Mouse (Mus musculus) kidney, postnatal 4 days (tissue): ENCODE results near the gene Atat1.
"Not testable (repeated sequence)": the region's sequence is repeated elsewhere in the genome, so short reads cannot be mapped to it uniquely, and the experiment has no call there.

Experiments
- DNase-seq, 2 experiments: peaks; one replicate each; pipeline ENCODE4 v3.0.0; 2021; ENCODE audit warnings: mixed read lengths in 2 of 2

Atat1 gene

GRCm38 (mm10) chr17:35909919-35910369 is at the start of gene Atat1:
Atat1 (minus strand) TSS chr17:35910075.
- peak; percentile 99 for DNase-seq

- DNase-seq = no peak
These were observed 48.8 kb upstream of the Atat1 start for GRCm38 (mm10) chr17:35958533-35959223.

GRCm38 (mm10) chr17:35954665-35955064 is 44.8 kb upstream of the Atat1 start:
- no peak for DNase-seq

- DNase-seq = not testable (repeated sequence)
These were observed 42.7 kb upstream of the Atat1 start for GRCm38 (mm10) chr17:35952559-35952958.

- DNase-seq = not testable (repeated sequence)
These were observed 41.1 kb upstream of the Atat1 start for GRCm38 (mm10) chr17:35950946-35951345.

GRCm38 (mm10) chr17:35939941-35940340 is 30.1 kb upstream of the Atat1 start:
- no peak for DNase-seq

- DNase-seq = no peak
These were observed 29.2 kb upstream of the Atat1 start for GRCm38 (mm10) chr17:35939108-35939507.

GRCm38 (mm10) chr17:35937700-35938348 is 27.9 kb upstream of the Atat1 start:
- peak; percentile 41 to 64 for DNase-seq

- not testable (repeated sequence) for DNase-seq
These were observed 25.9 kb upstream of the Atat1 start for GRCm38 (mm10) chr17:35935763-35936162.

- DNase-seq = no peak
These were observed 22.7 kb upstream of the Atat1 start for GRCm38 (mm10) chr17:35932608-35933007.

GRCm38 (mm10) chr17:35930627-35931026 is 20.8 kb upstream of the Atat1 start:
- no peak for DNase-seq

GRCm38 (mm10) chr17:35929534-35929933 is 19.7 kb upstream of the Atat1 start:
- no peak for DNase-seq

GRCm38 (mm10) chr17:35927471-35927870 is 17.6 kb upstream of the Atat1 start:
- no peak for DNase-seq

- no peak for DNase-seq
These were observed 13.4 kb upstream of the Atat1 start for GRCm38 (mm10) chr17:35923281-35923680.

GRCm38 (mm10) chr17:35922566-35922965 is 12.7 kb upstream of the Atat1 start:
- no peak for DNase-seq

- DNase-seq = no peak
These were observed 11.8 kb upstream of the Atat1 start for GRCm38 (mm10) chr17:35921710-35922109.

- DNase-seq = peak; percentile 43 to 64
These were observed 11.1 kb upstream of the Atat1 start for GRCm38 (mm10) chr17:35920862-35921562.

GRCm38 (mm10) chr17:35920384-35920783 is 10.5 kb upstream of the Atat1 start:
- no peak for DNase-seq

- DNase-seq = peak in 1 of 2 experiments; percentile 42
These were observed 10.0 kb upstream of the Atat1 start for GRCm38 (mm10) chr17:35919864-35920301.

GRCm38 (mm10) chr17:35919060-35919715 is 9.3 kb upstream of the Atat1 start:
- DNase-seq = peak; percentile 98

- peak; percentile 51 to 71 for DNase-seq
These were observed 8.6 kb upstream of the Atat1 start for GRCm38 (mm10) chr17:35918276-35919059.
